Mouse (Mus musculus): ENCODE measurements at regions not wholly inside any gene's neighbourhood (a gene's known extent, or its start where the extent isn't known, plus 50 kb on each side); places are given as distances from the start of the nearest gene placed in this dataset.
A peak's percentile ranks its signal among the peaks of the same experiment; 100 is the strongest.
"Not testable (repeated sequence)": the region's sequence is repeated elsewhere in the genome, so short reads cannot be mapped to it uniquely, and the experiment has no call there.

DNA sequence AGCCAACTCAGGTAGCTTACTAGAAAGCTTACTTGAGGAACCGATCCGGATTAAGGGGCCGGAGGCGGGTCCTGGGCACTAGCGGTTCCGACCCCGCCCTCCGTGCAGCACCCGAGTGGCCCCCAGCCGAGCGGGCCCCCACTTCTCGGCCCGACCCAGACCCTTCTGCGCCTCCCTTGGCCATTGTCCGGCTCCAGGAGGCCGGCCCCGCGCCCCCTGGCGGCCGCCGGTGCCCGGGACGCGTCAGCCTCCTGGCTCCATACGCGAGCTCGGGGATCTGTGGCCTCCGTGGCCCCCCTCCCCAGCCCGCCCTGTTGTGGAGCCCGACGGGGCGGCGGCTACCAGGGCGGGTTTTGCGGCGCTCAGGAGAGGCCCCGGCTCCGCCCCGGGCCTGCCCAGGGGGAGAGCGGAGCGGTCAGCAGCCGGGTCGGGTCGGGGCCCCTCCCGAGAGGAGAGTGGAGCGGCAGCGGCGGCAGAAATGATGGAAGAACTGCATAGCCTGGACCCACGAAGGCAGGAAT, 94.3 kb upstream of the Zfp986 start:
- peak; percentile 5 for DNase-seq

DNA sequence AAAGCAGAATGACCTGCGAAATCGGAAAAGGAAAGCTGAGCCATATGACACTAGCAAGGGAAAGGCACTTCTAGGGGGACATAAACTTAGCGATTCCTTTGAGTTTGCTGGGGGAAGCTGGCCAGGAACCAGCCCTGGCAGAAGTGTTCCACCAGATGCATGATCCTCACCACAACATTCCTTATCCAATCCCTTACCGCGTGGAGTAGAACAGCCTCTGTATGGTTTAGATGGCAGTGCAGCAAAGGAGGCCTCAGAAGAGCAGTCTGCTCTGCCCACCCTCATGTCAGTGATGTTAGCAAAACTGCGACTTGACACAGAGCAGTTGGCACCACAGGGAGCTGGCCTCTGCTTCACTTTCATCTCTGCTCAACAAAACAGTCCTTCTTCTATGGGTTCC, 93.7 kb upstream of the Zfp986 start:
- not testable (repeated sequence) for DNase-seq

DNA sequence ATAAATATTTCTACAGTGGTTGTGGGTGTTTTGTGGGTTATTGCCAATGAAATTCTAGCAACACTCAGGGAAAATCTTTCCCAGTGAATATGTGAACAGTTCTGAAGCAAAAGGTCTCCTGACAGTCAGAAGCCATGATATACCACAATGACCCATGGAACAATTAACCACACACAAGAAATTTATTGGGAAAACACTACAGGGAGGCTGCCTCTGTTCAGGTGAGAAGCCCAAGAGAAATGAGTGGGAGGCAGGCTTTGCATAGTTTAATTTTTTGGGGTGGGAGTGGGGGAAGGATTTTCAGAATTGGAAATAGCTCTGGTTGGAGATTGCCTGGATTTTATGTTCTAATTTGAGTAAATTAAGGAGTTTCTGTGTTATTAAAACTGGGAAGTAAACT, 92.1 kb upstream of the Zfp986 start:
- not testable (repeated sequence) for DNase-seq

GRCm38 (mm10) chr4:145781281-145781896, 87.2 kb upstream of the Zfp986 start:
- not testable (repeated sequence) for DNase-seq

DNA sequence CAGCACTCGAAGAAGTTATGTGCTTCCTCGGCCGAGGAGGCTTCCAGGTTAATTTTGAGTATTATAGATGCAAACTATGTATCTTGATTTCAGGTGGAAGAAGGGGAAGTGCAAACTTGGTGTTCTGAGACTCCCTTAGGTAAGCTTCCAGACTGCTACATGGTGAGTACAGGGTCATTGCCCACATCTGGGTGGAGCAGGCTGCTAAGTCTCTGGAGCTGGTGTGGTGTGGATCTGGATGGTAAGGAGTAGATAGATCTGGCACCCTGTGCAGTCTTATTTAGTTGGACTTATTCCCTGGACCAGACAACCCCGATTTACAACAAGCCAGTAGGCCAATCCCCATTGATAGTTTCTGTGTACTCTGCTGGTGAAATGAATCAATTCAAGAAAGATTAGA, 53.9 kb upstream of the Zfp986 start:
- DNase-seq = not testable (repeated sequence)
